Mouse (Mus musculus) heart, embryonic 15.5 days (tissue): ENCODE data around the gene Kcnq5. TPM values are rescaled to one million over a fixed set of nuclear protein-coding genes. Genes with fewer than 3 reads are reported as not detected.

ENCODE experiments used
- ATAC-seq: fragments of 200-750 bp; cut with Nextera tagmentation; replicated peaks from 2 replicates; pipeline ENCODE4 v1.8.0; 2017; ENCODE audit warnings: low read depth, moderate TSS enrichment; ENCODE audit not compliant: insufficient number of reproducible peaks, insufficient read depth, low FRiP score
- H3K27ac ChIP-seq: fragments of 300-500 bp; sonication (generic); 2 replicates; pipeline ENCODE4 v1.5.1; 2015; ENCODE audit warnings: mild to moderate bottlenecking, inconsistent platforms
- H3K27me3 ChIP-seq: fragments of 300-500 bp; sonication (generic); 2 replicates; pipeline ENCODE4 v1.6.1; 2015; ENCODE audit warnings: inconsistent platforms
- H3K36me3 ChIP-seq: fragments of 300-500 bp; sonication (generic); 2 replicates; pipeline ENCODE4 v1.6.1; 2015; ENCODE audit warnings: mild to moderate bottlenecking, inconsistent platforms
- H3K4me1 ChIP-seq: fragments of 300-500 bp; sonication (generic); replicated peaks from 2 replicates; pipeline ENCODE4 v1.6.1; 2015; ENCODE audit warnings: inconsistent platforms
- H3K4me2 ChIP-seq: fragments of 300-500 bp; sonication (generic); 2 replicates; pipeline ENCODE4 v1.6.1; 2015; ENCODE audit warnings: inconsistent platforms, mild to moderate bottlenecking, moderate library complexity
- H3K4me3 ChIP-seq: fragments of 300-500 bp; sonication (generic); 2 replicates; pipeline ENCODE4 v1.5.1; 2015; ENCODE audit warnings: mild to moderate bottlenecking, inconsistent platforms
- H3K9ac ChIP-seq: fragments of 300-500 bp; sonication (generic); 2 replicates; pipeline ENCODE4 v1.6.1; 2015; ENCODE audit warnings: mild to moderate bottlenecking, inconsistent platforms
- H3K9me3 ChIP-seq: fragments of 300-500 bp; sonication (generic); replicated peaks from 2 replicates; pipeline ENCODE4 v1.6.1; 2016; ENCODE audit warnings: inconsistent platforms
- WGBS: fragments of 180-500 bp; shearing (Covaris S2); methylation state at CpG from one replicate; pipeline ENCODE4 v1.1.7; 2015; ENCODE audit warnings: mixed read lengths; 5-methylcytosine and 5-hydroxymethylcytosine counted together
- polyA plus RNA-seq: library from polyadenylated mRNA; unstranded; fragments of >200 nt; fragmentation: Nextera tagmentation; extraction: Ambion mirVana; gene quantifications from 2 replicates; pipeline ENCODE4 v1.2.1, GENCODE M21; 2015

Gene Kcnq5
- polyA plus RNA-seq, 1 experiment from 2014 or later = 3.0 TPM

DNA sequence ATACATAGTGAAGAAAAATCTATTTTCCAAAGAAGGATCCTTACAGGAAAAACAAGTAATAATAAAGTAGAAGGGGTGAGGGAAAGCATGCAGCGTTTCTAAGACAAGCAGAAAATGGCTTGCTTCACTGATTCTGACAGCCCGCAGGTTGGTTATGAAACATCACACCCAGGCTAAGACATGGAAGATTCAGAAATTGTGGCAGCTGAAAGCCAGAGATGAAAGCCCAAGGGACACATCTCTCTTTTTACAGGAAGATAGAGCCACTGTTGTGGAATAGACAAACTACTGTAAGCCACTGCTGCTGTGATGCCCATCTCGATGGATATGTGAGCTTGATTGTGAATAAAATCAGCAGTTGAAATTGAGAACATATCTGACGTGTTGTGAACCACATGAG lies 20.9 kb downstream of the Kcnq5 start:
- H3K4me2 ChIP-seq = no peak overlapping the region
- H3K9me3 ChIP-seq = no peaks in the 10 kb centered on the region
- peaks cover 13% of the 10 kb centered on the region; the same call in 1 of the 2 replicates for H3K4me1 ChIP-seq
- ATAC-seq = no peak
- H3K27me3 ChIP-seq = no peaks in the 10 kb centered on the region
- no peak overlapping the region for H3K4me3 ChIP-seq
- no peak overlapping the region for H3K9ac ChIP-seq
- WGBS = 61% methylated on average over 4 of the region's 4 CpGs
- H3K36me3 ChIP-seq = no peaks in the 10 kb centered on the region
- H3K27ac ChIP-seq = no peak overlapping the region

DNA sequence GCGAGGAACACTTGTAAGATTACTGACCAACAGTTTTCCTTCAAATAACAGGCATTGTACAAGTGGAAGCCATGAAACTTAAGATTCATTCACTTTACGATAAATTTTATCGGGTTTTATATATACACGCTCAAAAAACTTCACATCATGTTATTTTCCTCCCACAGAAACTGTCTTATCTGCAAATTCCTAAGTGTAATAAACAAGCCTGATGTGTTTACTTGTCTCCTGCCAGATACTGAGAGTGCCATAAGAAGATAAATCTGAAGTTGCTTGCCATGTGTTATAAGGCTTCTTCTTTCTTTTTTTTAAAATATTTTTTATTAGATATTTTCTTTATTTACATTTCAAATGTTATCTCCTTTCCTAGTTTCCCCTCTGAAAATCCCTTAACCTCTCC lies 34.6 kb downstream of the Kcnq5 start:
- H3K27me3 ChIP-seq = no peaks in the 10 kb centered on the region
- 69% methylated on average over 4 of the region's 4 CpGs for WGBS
- H3K4me1 ChIP-seq = no peaks in the 10 kb centered on the region
- no peak overlapping the region for H3K4me2 ChIP-seq
- H3K9ac ChIP-seq = no peak overlapping the region
- H3K27ac ChIP-seq = no peak overlapping the region
- no peaks in the 10 kb centered on the region for H3K9me3 ChIP-seq
- no peak for ATAC-seq
- no peak overlapping the region for H3K4me3 ChIP-seq
- H3K36me3 ChIP-seq = no peaks in the 10 kb centered on the region

DNA sequence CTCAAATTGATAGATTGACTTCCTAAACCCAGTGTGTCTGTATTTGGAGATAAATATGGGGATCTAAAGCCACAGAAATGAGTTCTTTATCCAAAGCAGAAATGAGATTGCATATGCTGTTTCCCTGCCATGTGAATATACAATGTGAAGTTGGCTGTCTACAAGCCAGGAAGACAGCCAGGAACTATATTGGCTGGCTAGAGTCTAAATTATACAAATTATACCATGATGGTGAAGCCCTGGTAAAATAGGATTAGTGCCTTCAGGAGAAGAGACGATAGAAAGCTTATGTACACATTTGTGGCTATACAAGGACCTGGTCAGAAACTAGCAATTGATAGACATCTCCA lies 38.5 kb downstream of the Kcnq5 start:
- 81% methylated on average over 1 of the region's 1 CpGs for WGBS
- ATAC-seq = no peak

DNA sequence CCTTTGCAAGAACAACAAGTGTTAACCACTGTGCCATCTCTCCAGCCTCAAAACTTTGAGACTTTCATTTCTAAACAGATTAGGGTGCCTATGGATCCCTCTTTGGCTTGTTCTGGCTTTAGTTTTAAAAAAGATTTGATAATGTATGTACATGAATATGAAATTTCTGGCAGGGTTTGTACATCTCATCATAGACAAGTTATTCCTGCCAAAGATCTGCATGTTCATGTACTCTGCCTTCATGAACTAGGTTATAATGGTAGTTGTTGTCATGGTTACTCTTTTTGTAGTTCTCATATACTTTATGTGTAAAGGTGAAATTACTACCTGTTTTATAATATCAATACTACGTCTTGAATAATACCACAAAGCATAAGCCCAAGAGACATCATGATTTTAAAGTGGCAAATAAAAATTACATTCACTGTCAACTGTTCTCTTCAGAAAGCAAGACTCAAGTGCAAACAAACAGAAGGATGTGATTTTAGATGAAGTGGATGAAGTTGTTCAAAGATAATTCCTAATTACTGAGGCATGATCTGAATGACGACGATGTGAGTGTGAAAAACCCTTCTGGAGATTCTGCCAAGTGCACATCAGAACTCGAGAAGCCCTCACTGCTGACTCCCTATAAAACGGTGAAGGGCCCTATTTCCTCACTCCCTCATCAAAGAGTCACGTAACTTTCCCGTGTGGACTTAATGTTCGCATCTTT lies 39.0 kb downstream of the Kcnq5 start:
- H3K9me3 ChIP-seq = no peaks in the 10 kb centered on the region
- no peak overlapping the region for H3K9ac ChIP-seq
- H3K4me1 ChIP-seq = peaks cover 4% of the 10 kb centered on the region; the same call in 1 of the 2 replicates
- no peaks in the 10 kb centered on the region for H3K36me3 ChIP-seq
- WGBS = 76% methylated on average over 8 of the region's 8 CpGs
- no peak for ATAC-seq
- H3K4me3 ChIP-seq = no peak overlapping the region
- no peaks in the 10 kb centered on the region for H3K27me3 ChIP-seq
- no peak overlapping the region for H3K27ac ChIP-seq
- no peak overlapping the region for H3K4me2 ChIP-seq

More for the DNA sequence above, 38.5 kb downstream of the Kcnq5 start:
- H3K9ac ChIP-seq = no peak overlapping the region
- no peaks in the 10 kb centered on the region for H3K27me3 ChIP-seq
- H3K4me1 ChIP-seq = peaks cover 4% of the 10 kb centered on the region; the same call in 1 of the 2 replicates
- no peak overlapping the region for H3K27ac ChIP-seq
- H3K4me2 ChIP-seq = no peak overlapping the region
- no peaks in the 10 kb centered on the region for H3K9me3 ChIP-seq
- no peak overlapping the region for H3K4me3 ChIP-seq
- H3K36me3 ChIP-seq = no peaks in the 10 kb centered on the region

DNA sequence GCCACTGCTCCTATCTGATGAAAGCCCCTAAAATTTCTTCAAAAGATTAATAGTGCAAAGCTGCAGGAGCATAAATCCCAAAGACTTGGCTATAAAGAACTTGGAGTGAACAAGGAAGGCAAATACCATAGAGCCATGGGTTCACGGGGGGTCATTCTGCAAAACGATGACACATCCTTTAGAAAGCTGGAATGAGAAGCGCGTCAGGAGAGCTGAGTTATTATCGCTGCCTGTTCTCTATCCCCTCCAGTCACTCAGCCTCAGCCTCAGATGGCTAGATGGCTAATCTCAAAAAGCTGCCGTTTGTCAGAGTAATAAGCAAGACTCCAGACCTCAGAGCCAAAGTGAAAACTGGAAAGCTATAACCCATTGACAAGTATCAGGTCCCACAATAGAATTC lies 42.5 kb downstream of the Kcnq5 start:
- no peaks in the 10 kb centered on the region for H3K9me3 ChIP-seq
- H3K9ac ChIP-seq = no peak overlapping the region
- H3K4me3 ChIP-seq = no peak overlapping the region
- H3K27ac ChIP-seq = no peak overlapping the region
- no peaks in the 10 kb centered on the region for H3K27me3 ChIP-seq
- 0 out of 2 replicates have a peak, but pooled peaks have one; percentile 39 for ATAC-seq
- H3K4me2 ChIP-seq = no peak overlapping the region
- WGBS = 34% methylated on average over 6 of the region's 6 CpGs
- no peaks in the 10 kb centered on the region for H3K36me3 ChIP-seq
- peaks cover 4% of the 10 kb centered on the region; the same call in 1 of the 2 replicates for H3K4me1 ChIP-seq

DNA sequence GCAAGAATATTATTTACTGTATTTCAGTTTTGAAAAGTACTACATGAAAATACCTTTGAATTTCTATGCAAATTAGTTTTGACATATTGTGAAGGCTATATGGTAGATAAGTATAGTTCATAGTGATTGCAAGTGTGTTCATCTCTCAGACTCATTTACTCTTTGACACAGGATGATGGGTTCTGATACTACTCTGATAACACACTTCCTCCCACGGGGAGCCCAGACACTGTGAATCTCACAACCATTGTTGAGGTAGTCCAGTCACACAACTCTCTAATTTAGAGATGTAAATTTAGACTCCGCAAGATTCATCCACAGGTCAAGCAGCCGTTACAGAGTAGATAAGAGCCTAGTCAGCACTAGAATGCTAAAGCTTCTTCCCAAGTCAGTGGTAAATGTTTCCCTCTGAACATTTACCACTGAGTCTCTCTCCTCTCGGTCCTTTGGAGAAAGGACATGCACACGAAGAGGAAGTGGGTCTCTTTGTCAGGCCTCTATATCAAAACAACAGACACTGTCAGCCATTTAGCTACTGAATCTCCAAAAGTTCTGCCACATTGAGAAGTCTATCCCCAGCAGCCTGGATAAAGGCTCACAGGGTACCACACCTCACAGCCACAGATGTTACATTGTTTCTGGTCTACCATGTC lies 65.5 kb downstream of the Kcnq5 start:
- Histone ChIP-seq H3K4me2 (no peak overlapping the region), H3K9ac (no peak overlapping the region), H3K27me3 (no peaks in the 10 kb centered on the region), H3K4me3 (no peak overlapping the region), H3K36me3 (no peaks in the 10 kb centered on the region), H3K9me3 (no peaks in the 10 kb centered on the region), H3K27ac (no peak overlapping the region), H3K4me1 (0 out of 2 replicates have a peak, but pooled peaks cover 2% of the 10 kb centered on the region)
- ATAC-seq = no peak
- 22% methylated on average over 5 of the region's 5 CpGs for WGBS

DNA sequence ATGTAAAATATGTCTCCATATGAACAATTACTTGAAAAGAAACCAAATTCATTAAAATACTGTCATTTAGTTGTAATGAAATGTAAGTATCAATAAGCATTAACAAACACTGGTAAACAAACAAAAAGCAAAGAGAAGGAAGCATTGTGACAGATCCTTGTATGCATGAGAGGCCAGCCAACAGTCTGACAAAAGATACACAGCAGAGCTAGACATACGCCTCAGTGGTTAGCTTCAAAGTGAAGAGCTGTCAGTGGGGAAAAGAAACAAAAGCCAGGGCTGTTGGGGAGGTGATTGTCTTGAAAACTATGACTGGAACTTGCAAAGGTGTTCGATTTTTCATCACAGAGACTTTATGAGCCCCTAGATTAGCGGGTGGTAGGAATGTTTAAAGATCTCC lies 78.0 kb downstream of the Kcnq5 start:
- Histone ChIP-seq H3K4me3 (no peak overlapping the region), H3K27me3 (no peaks in the 10 kb centered on the region), H3K4me2 (no peak overlapping the region), H3K36me3 (no peaks in the 10 kb centered on the region), H3K9me3 (no peaks in the 10 kb centered on the region), H3K4me1 (no peaks in the 10 kb centered on the region; the same call in 1 of the 2 replicates), H3K9ac (no peak overlapping the region), H3K27ac (no peak overlapping the region)
- ATAC-seq = no peak
- 41% methylated on average over 3 of the region's 3 CpGs for WGBS

DNA sequence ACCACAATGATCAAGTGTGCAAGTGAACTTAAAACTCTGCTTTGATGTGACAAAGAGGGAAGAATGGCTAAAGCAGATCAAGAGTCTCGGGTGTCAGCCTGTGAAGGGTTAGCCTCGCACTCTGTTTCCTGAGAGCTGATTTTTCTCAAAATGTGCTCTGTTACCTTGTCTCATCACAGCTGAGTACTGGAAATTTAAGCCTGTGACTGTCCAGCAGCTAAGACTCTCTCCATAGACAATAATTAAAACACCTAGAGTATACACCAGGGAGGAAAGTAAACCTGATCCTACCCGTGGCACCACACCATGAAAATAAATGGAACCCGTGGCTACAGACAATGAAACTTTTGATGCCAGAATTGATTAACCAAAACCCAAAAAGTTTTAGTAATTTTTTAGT lies 90.9 kb downstream of the Kcnq5 start:
- 76% methylated on average over 4 of the region's 4 CpGs for WGBS
- no peaks in the 10 kb centered on the region for H3K9me3 ChIP-seq
- no peaks in the 10 kb centered on the region for H3K36me3 ChIP-seq
- H3K4me3 ChIP-seq = no peak overlapping the region
- no peak overlapping the region for H3K27ac ChIP-seq
- no peak overlapping the region for H3K9ac ChIP-seq
- no peak overlapping the region for H3K4me2 ChIP-seq
- no peaks in the 10 kb centered on the region for H3K4me1 ChIP-seq
- H3K27me3 ChIP-seq = no peaks in the 10 kb centered on the region
- no peak for ATAC-seq

DNA sequence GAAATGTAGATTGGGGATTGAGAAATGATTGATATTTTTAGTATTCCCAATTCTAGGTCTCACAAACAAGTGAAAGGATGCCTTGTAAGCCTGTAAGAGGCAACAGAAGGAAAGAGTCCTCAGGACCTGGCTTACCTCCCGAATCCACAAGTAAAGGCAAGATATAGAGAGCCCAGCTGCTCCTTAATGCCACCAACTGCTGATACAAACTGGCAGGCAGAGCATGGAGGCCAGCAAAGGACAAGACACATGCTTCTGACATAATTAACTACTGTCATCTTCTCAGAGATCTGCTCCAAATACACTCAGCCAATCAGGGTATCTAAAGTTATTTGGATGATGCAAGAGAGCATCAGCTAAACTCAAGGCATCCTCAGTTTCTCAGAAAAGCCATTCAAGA lies 93.3 kb downstream of the Kcnq5 start:
- H3K27me3 ChIP-seq = no peaks in the 10 kb centered on the region
- H3K9me3 ChIP-seq = no peaks in the 10 kb centered on the region
- no peaks in the 10 kb centered on the region for H3K36me3 ChIP-seq
- no peak overlapping the region for H3K9ac ChIP-seq
- H3K4me1 ChIP-seq = no peaks in the 10 kb centered on the region
- H3K27ac ChIP-seq = no peak overlapping the region
- no peak for ATAC-seq
- no peak overlapping the region for H3K4me3 ChIP-seq
- WGBS = 64% methylated on average over 1 of the region's 1 CpGs
- no peak overlapping the region for H3K4me2 ChIP-seq

DNA sequence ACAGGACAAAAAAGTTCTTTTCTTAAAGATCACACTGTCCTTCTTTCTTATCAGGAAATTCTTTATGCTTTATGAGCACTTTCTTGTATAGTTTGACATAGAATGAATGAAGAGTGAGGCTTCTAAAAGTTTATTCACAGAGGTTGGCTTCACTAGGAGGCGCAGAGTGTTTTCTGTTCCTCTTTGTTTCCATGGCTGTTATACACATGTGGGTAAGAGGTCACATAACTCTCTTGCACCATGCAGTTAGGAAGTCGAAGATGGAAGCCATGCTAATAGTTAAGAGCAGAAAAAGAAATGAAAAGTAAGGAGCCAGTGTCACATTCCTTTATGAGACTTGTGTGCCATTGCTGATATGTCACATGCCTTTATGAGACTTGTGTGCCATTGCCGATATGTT lies 105.3 kb downstream of the Kcnq5 start:
- no peak for ATAC-seq
- no peaks in the 10 kb centered on the region for H3K9me3 ChIP-seq
- H3K4me2 ChIP-seq = no peak overlapping the region
- peaks cover 4% of the 10 kb centered on the region; the same call in 1 of the 2 replicates for H3K4me1 ChIP-seq
- H3K9ac ChIP-seq = no peak overlapping the region
- H3K36me3 ChIP-seq = no peaks in the 10 kb centered on the region
- WGBS = 54% methylated on average over 3 of the region's 3 CpGs
- H3K27me3 ChIP-seq = no peaks in the 10 kb centered on the region
- H3K27ac ChIP-seq = no peak overlapping the region
- no peak overlapping the region for H3K4me3 ChIP-seq

DNA sequence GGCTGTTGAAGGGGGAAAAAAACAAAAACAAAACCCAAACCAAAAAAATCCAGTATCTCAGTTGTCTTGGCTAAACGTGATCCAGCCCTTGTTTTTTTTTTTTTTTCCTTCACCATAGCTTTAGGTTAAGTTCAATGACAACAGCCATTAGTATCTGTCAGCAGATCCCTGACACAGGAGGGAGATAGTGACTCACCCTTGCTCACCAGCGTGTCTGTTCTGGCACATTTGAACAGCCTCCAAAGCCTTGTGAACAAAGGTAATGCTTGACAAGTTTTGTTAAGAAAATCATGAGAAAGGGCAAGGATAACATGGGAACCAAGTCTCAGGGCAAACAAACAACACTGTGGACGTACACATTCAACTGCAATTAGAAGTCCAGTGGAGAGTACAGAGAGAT lies 123.2 kb downstream of the Kcnq5 start:
- H3K9ac ChIP-seq = no peak overlapping the region
- no peak overlapping the region for H3K4me2 ChIP-seq
- H3K4me3 ChIP-seq = no peak overlapping the region
- no peaks in the 10 kb centered on the region for H3K36me3 ChIP-seq
- H3K9me3 ChIP-seq = no peaks in the 10 kb centered on the region
- 0 out of 2 replicates have a peak overlapping the region, but pooled peaks have one; percentile 28 for H3K27ac ChIP-seq
- 20% methylated on average over 3 of the region's 3 CpGs for WGBS
- peaks cover 10% of the 10 kb centered on the region; the same call in 1 of the 2 replicates for H3K4me1 ChIP-seq
- ATAC-seq = no peak
- H3K27me3 ChIP-seq = no peaks in the 10 kb centered on the region

DNA sequence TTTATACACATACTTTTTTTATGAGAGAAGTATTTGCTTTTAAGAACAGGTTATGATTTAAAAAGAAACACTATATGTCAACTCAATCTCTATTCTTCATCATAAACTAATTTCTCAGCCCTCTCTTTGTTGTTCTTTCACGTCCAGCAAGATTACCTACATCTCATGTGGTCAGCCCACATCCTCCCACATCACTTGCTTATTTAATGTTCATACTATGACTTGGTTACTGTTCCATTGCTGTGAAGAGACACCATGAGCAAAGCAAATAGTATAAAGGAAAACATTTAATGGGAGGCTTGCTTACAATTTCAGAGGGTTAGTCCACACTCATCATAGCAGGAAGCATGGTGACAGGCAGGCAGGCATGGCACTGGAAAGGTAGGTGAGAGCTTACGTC lies 124.4 kb downstream of the Kcnq5 start:
- WGBS = 80% methylated on average over 2 of the region's 2 CpGs
- H3K9me3 ChIP-seq = no peaks in the 10 kb centered on the region
- no peaks in the 10 kb centered on the region for H3K27me3 ChIP-seq
- H3K36me3 ChIP-seq = no peaks in the 10 kb centered on the region
- H3K4me2 ChIP-seq = no peak overlapping the region
- no peak overlapping the region for H3K9ac ChIP-seq
- ATAC-seq = no peak
- peaks cover 10% of the 10 kb centered on the region; the same call in 1 of the 2 replicates for H3K4me1 ChIP-seq
- no peak overlapping the region for H3K4me3 ChIP-seq
- H3K27ac ChIP-seq = no peak overlapping the region
